Mouse (Mus musculus): Measurements from ENCODE around the gene Ror2. TPM values are rescaled to one million over a fixed set of nuclear protein-coding genes. Genes with fewer than 3 reads are reported as not detected.

The Ror2 gene
- polyA plus RNA-seq, 1 experiment from 2014 or later: 24.0 TPM

DNA sequence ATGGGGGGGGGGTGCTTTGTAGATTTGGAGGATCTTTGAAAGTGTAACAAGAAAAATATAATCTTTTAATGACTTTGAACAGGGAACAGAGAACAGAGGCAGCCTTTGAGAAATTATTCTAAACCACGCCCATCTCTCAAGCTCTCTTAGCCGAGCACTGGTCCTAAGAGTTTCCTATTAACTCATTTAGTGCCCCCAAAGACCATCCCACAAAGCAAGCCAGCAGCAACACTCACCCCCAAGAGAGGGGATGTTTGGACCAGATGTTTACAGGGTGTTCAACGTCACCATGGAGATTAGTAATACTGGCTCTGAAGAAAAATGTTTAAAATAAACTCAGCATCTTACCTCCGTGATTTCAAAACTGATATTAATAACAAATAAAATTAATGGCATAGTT is 27.4 kb downstream of the Ror2 start:
- WGBS: 37% methylated on average over 4 of the region's 4 CpGs
- ATAC-seq (ENCODE audit: insufficient number of reproducible peaks, low FRiP score, low TSS enrichment, low read depth): no peak
- H3K4me1 ChIP-seq: peaks cover 62% of the 10 kb centered on the region

DNA sequence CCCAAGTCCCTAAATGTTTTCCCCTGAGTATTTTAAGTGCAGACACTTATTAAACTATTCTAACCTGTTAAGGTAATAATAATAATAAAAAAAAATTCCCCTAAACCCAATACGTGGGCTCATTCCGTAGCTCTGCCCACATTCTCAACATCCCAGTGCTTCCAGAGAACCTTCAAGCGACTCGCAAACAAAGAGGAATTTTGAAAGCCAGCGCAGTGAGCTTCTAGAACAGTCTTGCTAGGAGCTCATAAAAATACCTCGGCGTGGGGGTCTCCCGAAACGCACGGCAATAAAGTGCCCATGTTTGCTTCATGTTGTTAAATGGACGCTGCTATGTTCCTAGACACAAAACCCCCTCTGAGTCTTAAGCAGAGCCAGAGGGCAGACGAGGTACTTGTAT is 32.7 kb downstream of the Ror2 start:
- H3K9ac ChIP-seq: no peak overlapping the region
- no peaks in the 10 kb centered on the region for H3K36me3 ChIP-seq
- H3K9me3 ChIP-seq (replicated peaks): no peaks in the 10 kb centered on the region
- peaks cover 27% of the 10 kb centered on the region for H3K4me1 ChIP-seq
- WGBS: 89% methylated on average over 12 of the region's 12 CpGs
- no peaks in the 10 kb centered on the region for H3K27me3 ChIP-seq
- H3K4me3 ChIP-seq (replicated peaks): no peak overlapping the region
- H3K27ac ChIP-seq (replicated peaks): no peak overlapping the region
- ATAC-seq (ENCODE audit: insufficient number of reproducible peaks, low FRiP score, low TSS enrichment, low read depth): no peak
- H3K4me2 ChIP-seq (replicated peaks): no peak overlapping the region

More for the DNA sequence above, 27.4 kb downstream of the Ror2 start:
- H3K36me3 ChIP-seq: no peaks in the 10 kb centered on the region
- H3K4me2 ChIP-seq (replicated peaks): no peak overlapping the region
- no peak overlapping the region for H3K27ac ChIP-seq (replicated peaks)
- H3K4me3 ChIP-seq (replicated peaks): no peak overlapping the region
- H3K9ac ChIP-seq: no peak overlapping the region
- no peaks in the 10 kb centered on the region for H3K9me3 ChIP-seq (replicated peaks)
- no peaks in the 10 kb centered on the region for H3K27me3 ChIP-seq

GRCm38 (mm10) chr13:53248586-53249401 is 37.1 kb downstream of the Ror2 start:
- H3K27ac ChIP-seq (replicated peaks): peak overlapping the region; percentile 75
- no peaks in the 10 kb centered on the region for H3K36me3 ChIP-seq
- no peak overlapping the region for H3K4me2 ChIP-seq (replicated peaks)
- peaks cover 27% of the 10 kb centered on the region for H3K4me1 ChIP-seq
- WGBS: 61% methylated on average over 24 of the region's 24 CpGs
- H3K27me3 ChIP-seq: no peaks in the 10 kb centered on the region
- no peaks in the 10 kb centered on the region for H3K9me3 ChIP-seq (replicated peaks)
- H3K9ac ChIP-seq: no peak overlapping the region
- no peak for ATAC-seq (ENCODE audit: insufficient number of reproducible peaks, low FRiP score, low TSS enrichment, low read depth)
- H3K4me3 ChIP-seq (replicated peaks): no peak overlapping the region

GRCm38 (mm10) chr13:53248080-53248479 is 37.8 kb downstream of the Ror2 start:
- H3K27ac ChIP-seq (replicated peaks): no peak overlapping the region
- H3K27me3 ChIP-seq: no peaks in the 10 kb centered on the region
- H3K4me3 ChIP-seq (replicated peaks): no peak overlapping the region
- no peaks in the 10 kb centered on the region for H3K9me3 ChIP-seq (replicated peaks)
- H3K36me3 ChIP-seq: no peaks in the 10 kb centered on the region
- ATAC-seq (ENCODE audit: insufficient number of reproducible peaks, low FRiP score, low TSS enrichment, low read depth): no peak
- no peak overlapping the region for H3K9ac ChIP-seq
- 58% methylated on average over 6 of the region's 6 CpGs for WGBS
- peaks cover 27% of the 10 kb centered on the region for H3K4me1 ChIP-seq
- H3K4me2 ChIP-seq (replicated peaks): no peak overlapping the region

DNA sequence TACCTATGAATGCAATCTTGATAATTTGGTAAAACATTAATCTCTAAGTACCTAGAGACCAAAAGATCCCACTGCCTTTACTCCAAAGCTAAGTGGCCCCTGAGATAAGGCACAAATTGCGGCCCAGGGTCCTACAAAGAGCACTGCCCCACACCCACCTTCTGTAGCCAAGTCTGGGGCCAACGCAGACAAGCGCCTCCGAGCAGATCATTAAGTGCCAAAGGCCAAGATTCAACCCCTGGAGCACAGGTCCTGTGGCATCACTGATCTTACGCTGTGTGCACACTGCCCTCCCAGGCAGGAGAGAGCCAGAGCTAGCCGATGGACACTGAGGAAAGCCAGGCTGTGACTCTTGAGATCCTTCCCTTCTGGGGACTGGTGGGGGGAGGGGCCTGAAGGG is 38.7 kb downstream of the Ror2 start:
- Histone ChIP-seq H3K9me3 (replicated peaks) (no peaks in the 10 kb centered on the region), H3K4me3 (replicated peaks) (no peak overlapping the region), H3K9ac (no peak overlapping the region), H3K27ac (replicated peaks) (no peak overlapping the region), H3K4me2 (replicated peaks) (no peak overlapping the region), H3K4me1 (peaks cover 27% of the 10 kb centered on the region), H3K27me3 (no peaks in the 10 kb centered on the region), H3K36me3 (peaks cover 4% of the 10 kb centered on the region; the same call in 1 of the 2 replicates)
- no peak for ATAC-seq (ENCODE audit: insufficient number of reproducible peaks, low FRiP score, low TSS enrichment, low read depth)
- 72% methylated on average over 6 of the region's 6 CpGs for WGBS

- 0 out of 2 replicates have a peak overlapping the region, but pooled peaks have one; percentile 23 for H3K27ac ChIP-seq (replicated peaks)
These were observed 41.8 kb downstream of the Ror2 start for GRCm38 (mm10) chr13:53244151-53244550.

DNA sequence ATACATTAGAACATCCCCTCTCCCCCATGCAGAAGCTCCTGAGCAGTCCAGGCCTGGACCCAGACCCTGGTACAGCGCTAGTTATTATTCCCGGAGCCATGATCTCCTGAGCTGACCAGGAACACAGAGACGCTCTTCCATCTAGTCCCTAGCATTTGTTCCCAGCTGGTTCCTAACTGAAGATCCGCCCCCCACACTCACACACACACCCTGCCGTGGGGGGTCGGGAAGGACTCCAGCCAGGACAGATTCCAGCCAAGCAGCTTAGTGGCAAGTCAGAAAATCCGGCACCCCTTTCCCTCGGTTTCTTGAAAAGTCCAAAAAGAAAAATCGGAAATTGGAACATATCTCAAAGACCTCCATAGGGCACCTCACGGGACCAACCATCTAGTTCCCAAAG is 48.5 kb downstream of the Ror2 start:
- WGBS: 56% methylated on average over 10 of the region's 10 CpGs
- H3K27me3 ChIP-seq: no peaks in the 10 kb centered on the region
- H3K27ac ChIP-seq (replicated peaks): peak overlapping the region; percentile 55
- H3K4me1 ChIP-seq: peaks cover 58% of the 10 kb centered on the region
- ATAC-seq (ENCODE audit: insufficient number of reproducible peaks, low FRiP score, low TSS enrichment, low read depth): no peak
- H3K4me3 ChIP-seq (replicated peaks): no peak overlapping the region
- H3K9me3 ChIP-seq (replicated peaks): 0 out of 2 replicates have a peak, but pooled peaks cover 6% of the 10 kb centered on the region
- H3K9ac ChIP-seq: no peak overlapping the region
- no peak overlapping the region for H3K4me2 ChIP-seq (replicated peaks)
- H3K36me3 ChIP-seq: peaks cover under 1% of the 10 kb centered on the region; the same call in 1 of the 2 replicates

More at GRCm38 (mm10) chr13:53244151-53244550, 41.8 kb downstream of the Ror2 start:
- H3K4me1 ChIP-seq: peaks cover 24% of the 10 kb centered on the region
- H3K4me3 ChIP-seq (replicated peaks): no peak overlapping the region
- no peaks in the 10 kb centered on the region for H3K27me3 ChIP-seq
- no peak overlapping the region for H3K4me2 ChIP-seq (replicated peaks)
- H3K9me3 ChIP-seq (replicated peaks): 0 out of 2 replicates have a peak, but pooled peaks cover 6% of the 10 kb centered on the region
- WGBS: 54% methylated on average over 8 of the region's 8 CpGs
- peaks cover 4% of the 10 kb centered on the region; the same call in 1 of the 2 replicates for H3K36me3 ChIP-seq
- no peak for ATAC-seq (ENCODE audit: insufficient number of reproducible peaks, low FRiP score, low TSS enrichment, low read depth)
- H3K9ac ChIP-seq: no peak overlapping the region

GRCm38 (mm10) chr13:53236434-53237401 is 49.2 kb downstream of the Ror2 start:
- Histone ChIP-seq H3K4me2 (replicated peaks) (peak overlapping the region; percentile 1; the same call in 1 of the 2 replicates), H3K27me3 (no peaks in the 10 kb centered on the region), H3K4me1 (peaks cover 66% of the 10 kb centered on the region), H3K4me3 (replicated peaks) (no peak overlapping the region), H3K9me3 (replicated peaks) (0 out of 2 replicates have a peak, but pooled peaks cover 6% of the 10 kb centered on the region), H3K36me3 (no peaks in the 10 kb centered on the region), H3K27ac (replicated peaks) (peak overlapping the region; percentile 55), H3K9ac (no peak overlapping the region)
- no peak for ATAC-seq (ENCODE audit: insufficient number of reproducible peaks, low FRiP score, low TSS enrichment, low read depth)
- 27% methylated on average over 18 of the region's 18 CpGs for WGBS

- Histone ChIP-seq H3K4me2 (replicated peaks) (no peak overlapping the region), H3K27ac (replicated peaks) (peak overlapping the region; percentile 55; the same call in 1 of the 2 replicates), H3K36me3 (no peaks in the 10 kb centered on the region), H3K9ac (no peak overlapping the region), H3K4me3 (replicated peaks) (no peak overlapping the region), H3K4me1 (peaks cover 73% of the 10 kb centered on the region), H3K9me3 (replicated peaks) (0 out of 2 replicates have a peak, but pooled peaks cover 2% of the 10 kb centered on the region), H3K27me3 (no peaks in the 10 kb centered on the region)
- WGBS: 25% methylated on average over 7 of the region's 7 CpGs
- ATAC-seq (ENCODE audit: insufficient number of reproducible peaks, low FRiP score, low TSS enrichment, low read depth): no peak
These were observed 50.0 kb downstream of the Ror2 start for GRCm38 (mm10) chr13:53235953-53236352.

DNA sequence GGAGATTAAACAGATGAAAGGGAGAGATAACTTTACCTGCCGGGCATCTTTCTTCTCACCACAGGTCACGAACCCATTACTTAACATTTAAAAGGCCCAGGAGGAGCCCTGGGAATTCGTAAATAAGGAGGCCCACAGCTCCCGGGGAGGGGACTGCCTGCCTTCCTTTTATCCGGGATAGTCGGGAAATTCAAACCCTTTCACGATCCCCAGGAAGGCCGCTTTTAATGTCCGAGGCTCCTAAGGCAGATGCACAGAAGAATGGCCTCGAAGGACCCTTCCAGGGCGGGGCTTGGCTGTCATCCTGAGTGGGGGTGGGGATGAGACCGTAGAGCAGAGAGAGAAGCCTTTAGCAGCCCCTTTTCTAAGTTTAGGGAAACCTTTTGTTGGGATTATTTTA is 51.1 kb downstream of the Ror2 start:
- peaks cover 81% of the 10 kb centered on the region for H3K4me1 ChIP-seq
- no peak overlapping the region for H3K4me2 ChIP-seq (replicated peaks)
- H3K27me3 ChIP-seq: no peaks in the 10 kb centered on the region
- no peak overlapping the region for H3K27ac ChIP-seq (replicated peaks)
- no peak for ATAC-seq (ENCODE audit: insufficient number of reproducible peaks, low FRiP score, low TSS enrichment, low read depth)
- H3K9me3 ChIP-seq (replicated peaks): no peaks in the 10 kb centered on the region
- no peaks in the 10 kb centered on the region for H3K36me3 ChIP-seq
- no peak overlapping the region for H3K4me3 ChIP-seq (replicated peaks)
- no peak overlapping the region for H3K9ac ChIP-seq
- WGBS: 19% methylated on average over 12 of the region's 12 CpGs

Measured in embryonic facial prominence, embryonic 15.5 days (tissue).